Mouse (Mus musculus) embryonic facial prominence, embryonic 13.5 days (tissue): ENCODE measurements around the gene Mia3. TPM values are rescaled to one million over a fixed set of nuclear protein-coding genes. Genes with fewer than 3 reads are reported as not detected.
A peak's percentile ranks its signal among the peaks of the same experiment; 100 is the strongest.

Experiments used
- ATAC-seq: fragments of 200-750 bp; cut with Nextera tagmentation; 2 replicates; pipeline ENCODE4 v1.8.0; 2017; ENCODE audit warnings: low read depth; ENCODE audit not compliant: insufficient number of reproducible peaks, insufficient read depth, low FRiP score, low TSS enrichment
- H3K27ac ChIP-seq: fragments of 300-500 bp; sonication (generic); 2 replicates; pipeline ENCODE4 v1.5.1; 2015; ENCODE audit warnings: moderate library complexity, mild to moderate bottlenecking, inconsistent platforms
- H3K27me3 ChIP-seq: fragments of 300-500 bp; sonication (generic); 2 replicates; pipeline ENCODE4 v1.6.1; 2015; ENCODE audit warnings: mild to moderate bottlenecking, inconsistent platforms
- H3K36me3 ChIP-seq: fragments of 300-500 bp; sonication (generic); 2 replicates; pipeline ENCODE4 v1.6.1; 2015; ENCODE audit warnings: mild to moderate bottlenecking, inconsistent platforms
- H3K4me1 ChIP-seq: fragments of 300-500 bp; sonication (generic); 2 replicates; pipeline ENCODE4 v1.6.1; 2015; ENCODE audit warnings: inconsistent platforms
- H3K4me2 ChIP-seq: fragments of 300-500 bp; sonication (generic); 2 replicates; pipeline ENCODE4 v1.6.1; 2015; ENCODE audit warnings: moderate library complexity, mild to moderate bottlenecking, inconsistent platforms
- H3K4me3 ChIP-seq: fragments of 300-500 bp; sonication (generic); 2 replicates; pipeline ENCODE4 v1.5.1; 2015; ENCODE audit warnings: mild to moderate bottlenecking, inconsistent platforms
- H3K9ac ChIP-seq: fragments of 300-500 bp; sonication (generic); 2 replicates; pipeline ENCODE4 v1.6.1; 2015; ENCODE audit warnings: mild to moderate bottlenecking, inconsistent platforms
- H3K9me3 ChIP-seq: fragments of 300-500 bp; sonication (generic); 2 replicates; pipeline ENCODE4 v1.6.1; 2016; ENCODE audit warnings: inconsistent platforms
- WGBS: fragments of 180-500 bp; shearing (Covaris S2); methylation state at CpG from one replicate; pipeline ENCODE4 v1.1.7; 2015; ENCODE audit warnings: mixed read lengths; 5-methylcytosine and 5-hydroxymethylcytosine counted together
- polyA plus RNA-seq: library from polyadenylated mRNA; unstranded; fragments of >200 nt; fragmentation: Nextera tagmentation; extraction: Ambion mirVana; gene quantifications from 2 replicates; pipeline ENCODE4 v1.2.1, GENCODE M21; 2015

Mia3 gene
- polyA plus RNA-seq, 1 experiment from 2014 or later = 106 TPM

DNA sequence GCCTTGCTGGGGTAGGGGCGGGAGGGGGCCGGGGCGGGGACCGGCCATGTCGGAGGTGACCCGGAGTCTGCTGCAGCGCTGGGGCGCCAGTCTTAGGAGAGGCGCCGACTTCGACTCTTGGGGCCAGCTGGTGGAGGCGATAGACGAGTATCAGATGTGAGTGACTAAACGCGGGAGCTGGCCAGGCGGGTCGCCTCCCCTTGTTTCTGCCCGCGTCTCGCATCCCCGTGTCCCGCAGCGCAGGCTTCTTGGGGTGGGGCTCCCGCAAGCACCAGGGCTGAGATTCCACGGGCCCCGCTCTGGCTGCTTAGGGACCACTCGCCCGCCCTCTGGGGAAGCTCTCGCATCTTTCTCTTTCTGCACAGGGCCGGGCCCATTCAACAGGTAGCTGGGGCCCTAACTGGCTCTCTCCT lies 71.9 kb downstream of the Mia3 start:
- H3K27me3 ChIP-seq = no peaks in the 10 kb centered on the region
- under 1% methylated on average over 26 of the region's 30 CpGs for WGBS
- no peaks in the 10 kb centered on the region for H3K4me1 ChIP-seq
- peak overlapping the region; percentile 55 for H3K27ac ChIP-seq
- H3K4me3 ChIP-seq = peak overlapping the region; percentile 52
- H3K4me2 ChIP-seq = peak overlapping the region; percentile 60
- no peak; the same call in 1 of the 2 replicates for ATAC-seq
- no peaks in the 10 kb centered on the region for H3K9me3 ChIP-seq
- H3K9ac ChIP-seq = peak overlapping the region; percentile 68
- peaks cover 9% of the 10 kb centered on the region for H3K36me3 ChIP-seq

DNA sequence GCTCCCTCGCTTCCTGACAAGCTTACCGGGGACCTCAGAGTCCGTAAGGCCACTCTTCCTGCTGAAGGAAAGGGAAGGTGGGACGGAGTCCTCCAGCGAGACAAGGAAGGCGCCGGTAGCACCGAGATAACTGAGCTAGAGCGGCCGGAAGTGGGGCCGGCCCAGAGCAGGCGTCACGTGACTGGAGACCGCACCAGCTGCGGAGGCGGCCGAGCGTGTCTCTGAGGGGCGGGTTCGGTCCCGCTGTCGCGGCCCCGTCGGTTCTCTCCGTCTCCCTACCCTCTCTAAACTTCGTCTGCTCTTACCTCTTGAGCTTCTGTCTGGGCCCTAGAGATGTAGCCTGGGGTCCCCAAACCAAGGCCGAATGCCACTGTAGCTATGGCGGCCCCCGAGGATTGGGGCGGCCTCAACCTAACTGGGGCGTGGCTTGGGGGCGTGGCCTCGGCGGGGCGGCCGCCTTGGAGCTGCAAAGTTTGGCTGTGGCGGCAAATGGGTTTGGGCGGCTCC lies 72.4 kb downstream of the Mia3 start, which contains the start of gene Brox:
Gene Brox (minus strand): TSS at position 393 of the 507 bp plus-strand sequence.
- ATAC-seq = peak; percentile 75
- peak within 1 kb of the TSS; percentile 71 for H3K9ac ChIP-seq
- 1% methylated on average over 39 of the region's 39 CpGs for WGBS
- peak within 1 kb of the TSS; percentile 60 for H3K4me2 ChIP-seq
- H3K36me3 ChIP-seq = peaks cover 9% of the 10 kb centered on the region
- no peaks in the 10 kb centered on the region for H3K4me1 ChIP-seq
- no peaks in the 10 kb centered on the region for H3K9me3 ChIP-seq
- H3K27ac ChIP-seq = peak within 1 kb of the TSS; percentile 60
- H3K27me3 ChIP-seq = no peaks in the 10 kb centered on the region
- H3K4me3 ChIP-seq = peak within 1 kb of the TSS; percentile 52

DNA sequence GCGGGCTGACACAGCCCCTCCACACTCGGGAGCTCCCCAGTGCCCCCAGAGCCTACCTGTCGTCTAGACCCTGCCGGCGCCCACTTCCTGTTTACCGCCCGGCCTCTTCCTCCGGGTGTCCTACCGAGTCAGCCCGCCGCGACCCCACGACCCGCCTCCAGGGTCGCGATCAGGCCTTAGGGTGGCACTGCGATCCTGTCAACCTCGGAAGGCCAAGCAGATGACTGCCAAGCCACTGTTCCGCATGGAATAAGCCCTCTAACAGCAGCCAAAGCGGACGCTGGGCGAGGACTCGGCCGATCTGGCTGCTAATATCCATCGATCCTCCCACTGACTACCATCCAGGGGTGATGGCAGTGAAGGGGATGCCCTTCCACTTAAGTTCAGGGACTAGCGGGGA lies 72.9 kb downstream of the Mia3 start, which contains the start of gene Aida:
Gene Aida (plus strand): TSS at position 126 of the 400 bp plus-strand sequence.
- Histone ChIP-seq H3K9ac (peak within 1 kb of the TSS; percentile 71), H3K4me3 (peak within 1 kb of the TSS; percentile 52), H3K27me3 (no peaks in the 10 kb centered on the region), H3K4me2 (peak within 1 kb of the TSS; percentile 60), H3K27ac (peak within 1 kb of the TSS; percentile 60), H3K9me3 (no peaks in the 10 kb centered on the region), H3K36me3 (peaks cover 9% of the 10 kb centered on the region), H3K4me1 (no peaks in the 10 kb centered on the region)
- no peak for ATAC-seq
- WGBS = 0% methylated on average over 26 of the region's 26 CpGs

DNA sequence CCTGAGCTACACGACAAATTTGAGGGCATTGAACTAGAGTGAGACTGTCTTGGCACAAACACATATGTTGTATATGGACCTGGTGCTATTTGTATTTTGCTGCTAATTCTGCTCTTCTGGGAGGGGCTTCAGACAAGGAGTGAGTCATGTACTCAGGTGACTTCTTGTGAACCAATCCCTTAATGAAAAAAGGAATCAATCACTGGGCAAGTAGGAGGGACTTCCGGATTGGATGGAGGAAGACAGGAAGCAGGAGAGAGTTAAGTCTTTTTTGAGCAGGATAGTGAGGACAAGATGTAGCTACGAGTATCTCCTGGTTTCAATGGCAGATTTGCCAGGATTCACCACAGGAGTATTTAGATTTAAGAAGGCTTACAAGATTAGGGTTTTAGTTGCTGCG lies 79.8 kb downstream of the Mia3 start:
- H3K4me1 ChIP-seq = no peaks in the 10 kb centered on the region
- ATAC-seq = no peak
- no peak overlapping the region for H3K9ac ChIP-seq
- H3K27ac ChIP-seq = no peak overlapping the region
- no peaks in the 10 kb centered on the region for H3K27me3 ChIP-seq
- H3K4me2 ChIP-seq = no peak overlapping the region
- no peak overlapping the region for H3K4me3 ChIP-seq
- WGBS = 91% methylated on average over 4 of the region's 4 CpGs
- no peaks in the 10 kb centered on the region for H3K9me3 ChIP-seq
- H3K36me3 ChIP-seq = peaks cover 71% of the 10 kb centered on the region

DNA sequence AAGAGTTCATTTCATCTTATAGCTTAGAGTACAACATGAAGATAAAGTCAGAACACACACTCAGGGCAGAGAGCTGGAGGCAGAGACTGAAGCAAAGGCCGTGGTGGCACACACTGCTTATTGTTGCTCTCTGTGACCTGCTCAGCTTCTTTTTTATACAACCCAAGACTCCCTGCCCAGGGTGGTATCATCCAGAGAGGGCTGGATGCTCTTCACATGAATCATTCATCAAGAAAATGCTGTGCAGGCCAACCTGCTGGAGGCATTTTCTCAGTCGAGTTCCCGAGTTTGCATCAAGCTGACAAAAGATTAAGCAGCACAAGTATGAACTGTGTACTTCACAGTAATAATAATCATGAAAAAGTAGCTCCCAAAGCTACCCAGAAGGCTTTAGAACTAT lies 81.0 kb downstream of the Mia3 start:
- H3K9ac ChIP-seq = no peak overlapping the region
- no peak overlapping the region for H3K27ac ChIP-seq
- peaks cover 78% of the 10 kb centered on the region for H3K36me3 ChIP-seq
- H3K27me3 ChIP-seq = no peaks in the 10 kb centered on the region
- no peak overlapping the region for H3K4me3 ChIP-seq
- no peak overlapping the region for H3K4me2 ChIP-seq
- WGBS = 87% methylated on average over 3 of the region's 3 CpGs
- H3K4me1 ChIP-seq = no peaks in the 10 kb centered on the region
- ATAC-seq = no peak
- H3K9me3 ChIP-seq = no peaks in the 10 kb centered on the region

Other genes with a start within 250 kb of the Mia3 start
- 17.2 and 20.4 TPM in 2 replicates for gene Disp1, start 148.0 kb downstream of the Mia3 start, polyA plus RNA-seq
- gene Aida, start 73.0 kb downstream of the Mia3 start, polyA plus RNA-seq = 62.9 and 65.3 TPM in 2 replicates
- gene Brox, start 72.3 kb downstream of the Mia3 start, polyA plus RNA-seq = 38.2 and 42.1 TPM in 2 replicates
- 26.3 and 26.4 TPM in 2 replicates for gene Taf1a, start 19.4 kb upstream of the Mia3 start, polyA plus RNA-seq
- gene Hhipl2, start 48.7 kb upstream of the Mia3 start, polyA plus RNA-seq = 0.11 and 0.53 TPM in 2 replicates